Mouse (Mus musculus): ENCODE data around the gene Kl. TPM values are rescaled to one million over a fixed set of nuclear protein-coding genes. Genes with fewer than 3 reads are reported as not detected.

Kl gene
- polyA plus RNA-seq, 1 experiment from 2014 or later = 0.04 TPM

DNA sequence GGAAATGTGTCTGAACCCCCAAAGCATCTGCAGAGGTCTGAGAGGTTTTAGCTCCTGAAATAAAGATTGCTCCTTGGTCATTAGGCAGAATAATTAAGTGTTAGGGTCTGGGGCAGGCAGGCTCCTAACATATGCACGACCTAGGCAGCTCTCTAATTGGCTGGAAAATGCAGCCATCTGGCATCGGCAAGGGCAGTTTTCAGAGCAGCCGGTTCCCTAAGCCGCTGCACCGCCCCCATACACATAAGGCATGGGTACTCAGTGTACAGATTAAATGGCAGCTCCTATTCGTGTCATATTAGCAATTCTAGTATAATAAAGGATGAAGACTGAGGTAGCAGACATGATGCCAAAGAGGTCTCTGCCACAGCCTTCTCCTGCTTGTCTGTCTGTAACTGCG lies 74.8 kb downstream of the Kl start:
- POLR2A ChIA-PET = interaction anchor here (0.7 kb wide), 1 partner anchor 79 kb away, joined by 4 read pairs; no protein-coding TSS in a partner anchor
- ATAC-seq = no peak
- no peaks in the 10 kb centered on the region for H3K27me3 ChIP-seq
- no peak for TF ChIP-seq CTCF (IDR thresholded peaks at IDR 0.05)
- CTCF ChIA-PET = interaction anchor here (0.9 to 1.1 kb wide), 2 partner anchors 9 to 14 kb away, joined by 3 read pairs; no protein-coding TSS in a partner anchor
- no peak for DNase-seq (ENCODE audit: low read depth, low spot score)
- in situ Hi-C loops (cut with MboI; ENCODE audit: low pct_unique_long_range_greater_than_20kb) = no loop called here

DNA sequence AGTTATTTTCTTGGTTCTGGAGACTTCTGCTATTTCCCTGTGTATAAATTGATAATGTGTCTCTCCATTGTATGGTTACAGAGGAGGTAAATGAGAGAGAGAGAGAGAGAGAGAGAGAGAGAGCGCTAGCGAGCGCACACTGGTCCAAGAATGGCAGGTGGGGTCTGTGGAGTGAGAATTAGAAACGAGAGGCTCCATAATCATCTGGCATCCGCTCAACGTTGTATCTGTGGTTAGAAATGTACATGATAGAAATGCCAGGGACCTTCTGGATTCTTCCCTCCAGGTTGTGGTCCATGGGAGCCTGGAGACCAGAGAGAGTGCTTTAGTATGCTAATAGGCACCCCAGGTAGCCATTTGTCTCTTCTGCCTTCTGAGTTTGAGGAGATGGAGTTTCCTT lies 76.5 kb downstream of the Kl start:
- CTCF ChIA-PET = no interaction called here
- H3K27me3 ChIP-seq = no peaks in the 10 kb centered on the region
- DNase-seq (ENCODE audit: low read depth, low spot score) (no peak), ATAC-seq (no peak)
- TF ChIP-seq CTCF (IDR thresholded peaks at IDR 0.05) = no peak
- in situ Hi-C loops (cut with MboI; ENCODE audit: low pct_unique_long_range_greater_than_20kb) = no loop called here
- POLR2A ChIA-PET = interaction anchor here (0.7 kb wide), 1 partner anchor 675 kb away, joined by 3 read pairs; no protein-coding TSS in a partner anchor

DNA sequence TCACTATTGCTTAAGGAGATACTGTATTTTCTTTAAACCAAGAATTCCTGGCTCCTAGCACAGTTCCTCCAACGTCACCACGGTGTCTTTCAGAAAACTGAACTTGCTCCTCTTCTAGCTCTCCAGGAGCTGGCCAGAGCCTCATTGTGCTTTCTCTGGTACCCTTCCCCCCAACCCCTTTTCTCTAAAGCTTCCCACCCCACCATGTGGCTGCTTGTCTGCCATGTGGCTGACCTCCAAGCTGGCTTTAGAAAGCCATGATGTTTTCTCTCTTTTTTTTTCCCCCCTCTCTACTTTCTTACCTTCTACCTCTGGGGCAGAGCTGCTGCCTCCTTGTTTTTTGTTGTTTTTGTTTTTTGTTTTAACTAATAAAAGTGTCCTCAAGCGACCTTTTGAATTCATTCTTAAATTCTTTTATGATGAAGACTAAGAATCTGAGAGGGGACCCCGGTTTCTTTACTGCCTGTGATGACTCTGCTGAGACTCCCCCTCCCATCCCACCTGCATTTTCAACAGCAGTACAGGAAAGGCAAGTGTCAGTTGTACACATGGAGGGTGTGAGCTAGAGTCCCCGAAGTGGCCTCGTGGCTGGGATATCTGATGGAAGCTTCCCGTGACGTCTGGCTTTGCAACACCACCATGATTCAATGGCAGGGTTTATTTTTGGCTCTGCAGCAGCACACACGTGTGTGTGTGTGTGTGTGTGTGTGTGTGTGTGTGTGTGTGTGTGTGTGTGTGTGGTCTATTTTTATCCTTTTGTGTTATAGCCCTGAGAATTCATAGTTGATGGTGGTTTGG lies 82.5 kb downstream of the Kl start:
- no peak for TF ChIP-seq CTCF (IDR thresholded peaks at IDR 0.05)
- DNase-seq (ENCODE audit: low read depth, low spot score) (no peak), ATAC-seq (no peak)
- in situ Hi-C loops (cut with MboI; ENCODE audit: low pct_unique_long_range_greater_than_20kb) = no loop called here
- no peaks in the 10 kb centered on the region for H3K27me3 ChIP-seq
- CTCF ChIA-PET = interaction anchor here (1.1 kb wide), 1 partner anchor 652 kb away, joined by 3 read pairs; no protein-coding TSS in a partner anchor
- POLR2A ChIA-PET = interaction anchor here (0.7 kb wide), 2 partner anchors 50 to 167 kb away, joined by 3 to 4 read pairs; no protein-coding TSS in a partner anchor

DNA sequence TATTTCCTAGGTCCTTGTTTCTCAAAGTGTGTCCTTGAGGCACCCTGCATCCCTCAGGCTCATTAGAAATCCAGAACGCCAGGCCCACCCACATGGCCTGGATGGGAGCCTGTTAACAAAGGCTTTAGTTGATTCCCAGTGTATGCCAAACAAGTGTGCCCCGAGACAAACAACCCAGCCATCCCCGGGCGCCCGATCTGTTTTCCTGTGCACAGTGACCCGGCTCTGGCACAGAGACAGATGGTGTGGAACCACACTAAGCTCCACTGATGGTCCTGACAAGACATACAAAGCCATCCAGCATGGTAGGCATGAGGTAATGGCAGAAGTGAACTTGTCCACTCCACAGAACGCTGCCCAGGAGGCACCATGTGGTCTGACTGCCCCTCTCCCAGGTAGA lies 85.5 kb downstream of the Kl start:
- no peak for TF ChIP-seq CTCF (IDR thresholded peaks at IDR 0.05)
- DNase-seq (ENCODE audit: low read depth, low spot score) (no peak), ATAC-seq (no peak)
- no peaks in the 10 kb centered on the region for H3K27me3 ChIP-seq
- ChIA-PET CTCF (no interaction called here), POLR2A (no interaction called here)
- in situ Hi-C loops (cut with MboI; ENCODE audit: low pct_unique_long_range_greater_than_20kb) = no loop called here

DNA sequence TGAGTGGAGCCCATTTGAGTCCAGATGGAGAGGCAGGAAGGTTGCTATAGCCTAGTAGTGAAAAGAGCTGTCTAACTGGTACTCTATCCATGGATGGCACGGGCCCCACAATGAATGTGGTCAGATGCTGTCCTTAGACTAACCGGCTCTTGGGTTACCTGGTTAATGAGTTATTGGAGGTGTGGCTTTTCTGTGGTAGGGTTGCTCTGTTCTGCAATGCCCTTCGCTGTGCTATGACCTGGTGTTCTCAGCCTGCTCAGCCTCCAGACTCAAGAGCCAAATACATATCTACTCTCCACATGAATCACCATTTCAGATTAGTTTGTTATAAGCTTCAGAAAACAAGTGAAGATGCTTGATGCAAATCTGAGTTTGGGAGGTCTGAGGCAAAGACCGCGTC lies 90.5 kb downstream of the Kl start:
- peak; percentile 79 for ATAC-seq
- ChIA-PET CTCF (interaction anchor here (1.0 to 2.0 kb wide), 6 partner anchors 11 to 644 kb away, joined by 3 to 12 read pairs (median 4); no protein-coding TSS in a partner anchor), POLR2A (interaction anchor here (0.6 kb wide), 1 partner anchor 380 kb away, joined by 3 read pairs; no protein-coding TSS in a partner anchor)
- H3K27me3 ChIP-seq = no peaks in the 10 kb centered on the region
- TF ChIP-seq CTCF (IDR thresholded peaks at IDR 0.05) = no peak
- DNase-seq (ENCODE audit: low read depth, low spot score) = peak; percentile 53
- in situ Hi-C loops (cut with MboI; ENCODE audit: low pct_unique_long_range_greater_than_20kb) = no loop called here

Measured in Patski (cell line).